Mouse (Mus musculus) B cell, adult 2 months (primary cell): Measurements from ENCODE around the gene Lemd1.
A peak's percentile ranks its signal among the peaks of the same experiment; 100 is the strongest.

Experiments
- DNase-seq, 2 experiments: peaks; one replicate each; pipeline ENCODE4 v3.0.0; 2022

Lemd1 gene

GRCm38 (mm10) chr1:132165859-132166258 lies 25.4 kb upstream of the Lemd1 start:
- peak; percentile 61 to 64 for DNase-seq

- DNase-seq = no peak
Measured at GRCm38 (mm10) chr1:132168115-132168767, 23.0 kb upstream of the Lemd1 start.

- DNase-seq = no peak
Measured at GRCm38 (mm10) chr1:132170698-132171097, 20.5 kb upstream of the Lemd1 start.

- DNase-seq = no peak
Measured at GRCm38 (mm10) chr1:132171619-132172018, 19.6 kb upstream of the Lemd1 start.

GRCm38 (mm10) chr1:132186303-132186702 lies 4.9 kb upstream of the Lemd1 start:
- DNase-seq = no peak

- DNase-seq = no peak
Measured at GRCm38 (mm10) chr1:132188442-132189066, 2.7 kb upstream of the Lemd1 start.

- no peak for DNase-seq
Measured at GRCm38 (mm10) chr1:132189231-132189630, 2.0 kb upstream of the Lemd1 start.

GRCm38 (mm10) chr1:132190040-132190513 lies 1.2 kb upstream of the Lemd1 start:
- DNase-seq = peak in 1 of 2 experiments; percentile 26

- DNase-seq = peak in 1 of 2 experiments; percentile 36
Measured at GRCm38 (mm10) chr1:132190621-132191092, 574 bp upstream of the Lemd1 start.

- DNase-seq = no peak
Measured at GRCm38 (mm10) chr1:132191786-132192680, 802 bp downstream of the Lemd1 start.

- no peak for DNase-seq
Measured at GRCm38 (mm10) chr1:132193806-132194205, 2.6 kb downstream of the Lemd1 start.

GRCm38 (mm10) chr1:132194624-132195023 lies 3.4 kb downstream of the Lemd1 start:
- no peak for DNase-seq

- DNase-seq = no peak
Measured at GRCm38 (mm10) chr1:132195100-132195499, 3.9 kb downstream of the Lemd1 start.

- DNase-seq = no peak
Measured at GRCm38 (mm10) chr1:132195681-132196080, 4.5 kb downstream of the Lemd1 start.

GRCm38 (mm10) chr1:132196337-132196736 lies 5.1 kb downstream of the Lemd1 start:
- DNase-seq = no peak

GRCm38 (mm10) chr1:132197666-132198065 lies 6.4 kb downstream of the Lemd1 start:
- DNase-seq = no peak

- DNase-seq = no peak
Measured at GRCm38 (mm10) chr1:132198401-132199071, 7.3 kb downstream of the Lemd1 start.

GRCm38 (mm10) chr1:132199244-132199643 lies 8.0 kb downstream of the Lemd1 start:
- DNase-seq = no peak

- DNase-seq = no peak
Measured at GRCm38 (mm10) chr1:132199934-132200333, 8.7 kb downstream of the Lemd1 start.

- DNase-seq = no peak
Measured at GRCm38 (mm10) chr1:132200562-132201510, 9.6 kb downstream of the Lemd1 start.

- no peak for DNase-seq
Measured at GRCm38 (mm10) chr1:132201511-132201860, 10.3 kb downstream of the Lemd1 start.

GRCm38 (mm10) chr1:132201936-132202335 lies 10.7 kb downstream of the Lemd1 start:
- DNase-seq = no peak
